Mouse (Mus musculus) bone marrow macrophage, adult 2 months (primary cell): ENCODE results near the gene Mettl14.

ENCODE experiments used
- CTCF ChIP-seq: IDR thresholded peaks from 2 replicates; pipeline ENCODE4 v1.5.1; 2012; ENCODE audit warnings: low read depth, mild to moderate bottlenecking, low read length, moderate library complexity
- POLR2A ChIP-seq: IDR thresholded peaks from 2 replicates; pipeline ENCODE4 v1.6.1; 2012; ENCODE audit warnings: mild to moderate bottlenecking, low read depth, low read length, borderline replicate concordance

DNA sequence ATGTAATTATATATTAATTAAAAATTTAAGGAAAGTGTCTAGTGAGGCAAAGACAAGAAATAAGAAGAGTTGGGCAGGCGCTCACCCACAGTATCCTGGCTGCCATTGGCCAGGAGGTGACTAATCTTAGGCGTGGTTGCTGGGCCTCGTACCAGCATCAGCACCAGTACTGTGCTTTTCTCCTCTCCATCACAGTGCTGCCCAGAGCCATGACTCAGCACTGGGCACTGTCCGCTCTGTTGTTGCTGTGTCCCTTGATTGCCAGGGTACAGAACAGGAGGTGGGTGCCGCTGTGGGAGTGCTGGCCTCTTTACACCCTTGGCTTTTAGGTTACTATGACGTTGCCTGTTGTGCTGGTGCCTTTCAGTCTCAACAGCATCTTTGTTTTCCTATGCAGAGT, 64.3 kb downstream of the Mettl14 start:
- no peak for TF ChIP-seq CTCF
- TF ChIP-seq POLR2A, result no peak
